Mouse (Mus musculus): ENCODE measurements at regions not wholly inside any gene's neighbourhood (a gene's known extent, or its start where the extent isn't known, plus 50 kb on each side); places are given as distances from the start of the nearest gene placed in this dataset.

DNA sequence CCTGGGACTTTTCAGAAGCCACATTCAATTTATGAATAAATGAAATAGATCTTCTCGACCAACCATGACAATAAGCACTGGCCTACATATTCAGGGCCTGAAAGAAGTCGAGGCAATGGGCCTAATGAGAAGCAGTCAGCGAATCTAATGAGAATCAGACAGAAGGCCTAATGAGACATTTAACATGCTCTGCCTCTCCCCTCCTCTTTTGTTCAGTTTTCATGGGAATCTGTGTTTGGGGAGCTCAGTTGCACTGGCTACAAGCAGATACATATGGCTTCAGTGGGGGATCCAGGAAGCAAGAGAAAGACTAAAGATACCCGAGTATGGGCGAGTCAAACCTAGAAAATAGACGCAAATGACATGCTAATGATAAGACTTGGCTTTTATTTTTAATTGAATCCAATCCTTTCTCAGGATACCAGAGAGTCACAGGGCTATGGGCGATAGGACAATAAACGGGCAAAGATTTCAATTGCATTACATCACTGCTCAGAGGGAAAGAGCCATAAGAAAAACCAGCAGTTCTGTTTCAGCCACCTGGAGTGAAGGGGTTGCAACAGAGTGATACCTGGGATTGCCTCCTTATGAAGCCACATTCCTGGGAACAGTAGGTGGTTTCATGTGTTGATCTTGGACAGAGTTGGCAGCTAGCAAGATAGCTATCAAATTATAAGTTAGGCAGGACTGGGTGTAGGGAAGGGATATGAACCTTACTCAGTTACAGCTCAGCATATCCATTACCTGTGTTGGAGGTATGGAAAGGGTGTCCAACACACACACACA is 751.3 kb downstream of the Inhba start:
- Histone ChIP-seq H3K4me2 (no peak overlapping the region), H3K9ac (no peak overlapping the region), H3K4me3 (replicated peaks) (no peak overlapping the region), H3K36me3 (no peaks in the 10 kb centered on the region), H3K4me1 (replicated peaks) (no peaks in the 10 kb centered on the region), H3K27ac (no peak overlapping the region), H3K27me3 (no peaks in the 10 kb centered on the region), H3K9me3 (replicated peaks) (no peaks in the 10 kb centered on the region)
- ATAC-seq (ENCODE audit: low read depth) = no peak
- WGBS (ENCODE audit: insufficient replicate concordance) = 64% methylated on average over 8 of the region's 8 CpGs
- DNase-seq = no peak

DNA sequence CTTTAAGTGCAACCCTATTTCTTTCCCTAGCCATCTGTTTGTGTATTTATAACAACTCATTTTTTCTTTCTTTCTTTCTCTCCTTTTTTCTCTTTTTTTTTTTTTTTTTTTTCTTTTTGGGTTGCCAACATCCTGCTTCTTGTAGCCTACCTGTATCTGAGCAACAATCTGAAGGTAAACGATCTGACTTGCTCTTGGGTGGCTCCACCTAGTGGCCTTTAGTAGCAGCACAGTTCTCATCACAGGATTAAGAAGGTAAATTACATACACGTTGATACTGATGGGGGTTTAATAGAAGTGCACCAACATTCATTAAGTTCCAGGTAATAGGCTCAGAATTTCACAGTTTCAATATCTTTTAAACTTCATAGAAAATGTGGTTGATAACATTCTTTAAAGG is 752.1 kb downstream of the Inhba start:
- Histone ChIP-seq H3K4me2 (no peak overlapping the region), H3K4me1 (replicated peaks) (no peaks in the 10 kb centered on the region), H3K27ac (no peak overlapping the region), H3K9me3 (replicated peaks) (no peaks in the 10 kb centered on the region), H3K9ac (no peak overlapping the region), H3K36me3 (no peaks in the 10 kb centered on the region), H3K4me3 (replicated peaks) (no peak overlapping the region), H3K27me3 (no peaks in the 10 kb centered on the region)
- ATAC-seq (ENCODE audit: low read depth) (no peak), DNase-seq (no peak)
- WGBS (ENCODE audit: insufficient replicate concordance) = 4% methylated on average over 2 of the region's 2 CpGs

DNA sequence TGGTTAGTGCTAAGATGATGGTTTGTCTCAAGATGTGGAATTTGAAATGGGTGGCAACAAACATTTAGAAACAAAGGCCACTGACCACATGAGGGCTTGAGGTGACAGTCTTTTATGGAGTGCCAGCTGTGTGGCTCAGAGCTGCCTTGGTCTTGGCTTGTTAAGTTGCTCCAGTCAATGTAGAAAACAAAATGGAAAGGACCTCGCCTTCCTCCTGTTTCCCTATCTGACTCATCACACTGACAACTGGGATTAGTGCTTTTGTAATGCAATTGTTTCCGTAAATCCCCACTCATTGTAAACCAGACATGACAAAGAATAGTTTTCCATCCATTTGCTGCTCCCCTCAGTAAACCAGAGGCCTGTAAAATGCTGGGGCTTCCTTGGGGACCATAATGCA is 757.8 kb downstream of the Inhba start:
- Histone ChIP-seq H3K9ac (no peak overlapping the region), H3K27ac (no peak overlapping the region), H3K36me3 (no peaks in the 10 kb centered on the region), H3K27me3 (no peaks in the 10 kb centered on the region), H3K4me2 (no peak overlapping the region), H3K4me3 (replicated peaks) (no peak overlapping the region), H3K4me1 (replicated peaks) (no peaks in the 10 kb centered on the region), H3K9me3 (replicated peaks) (no peaks in the 10 kb centered on the region)
- ATAC-seq (ENCODE audit: low read depth) (no peak), DNase-seq (no peak)
- WGBS (ENCODE audit: insufficient replicate concordance) = 40% methylated on average over 2 of the region's 2 CpGs

DNA sequence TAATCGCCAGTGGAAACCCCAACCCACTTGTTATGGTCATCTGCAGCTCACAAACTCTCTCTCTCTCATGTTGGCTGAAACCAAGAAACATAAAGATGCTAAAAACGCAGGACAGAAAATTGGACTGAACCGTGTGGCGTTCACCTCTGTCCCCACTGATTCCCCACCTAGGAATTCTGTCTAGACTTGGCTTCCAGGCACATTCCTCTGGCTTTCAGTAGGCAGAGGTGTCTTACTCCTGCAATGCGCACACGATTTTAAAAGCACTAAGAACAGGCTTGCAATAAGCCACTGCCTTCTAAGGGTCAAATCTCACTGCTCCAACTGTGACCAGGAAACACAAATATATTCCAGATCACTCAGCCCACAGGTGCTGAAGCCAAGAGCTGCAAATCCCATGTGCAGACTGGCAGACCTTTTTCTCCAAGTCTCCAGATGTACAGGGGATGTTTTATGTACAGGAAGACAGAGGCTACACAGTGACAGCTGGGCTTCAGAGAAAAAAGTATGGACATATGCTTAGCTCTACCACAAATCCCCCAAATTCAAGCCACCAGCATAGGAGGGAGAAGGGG is 758.3 kb downstream of the Inhba start:
- no peak overlapping the region for H3K4me2 ChIP-seq
- H3K9ac ChIP-seq = no peak overlapping the region
- 55% methylated on average over 6 of the region's 6 CpGs for WGBS (ENCODE audit: insufficient replicate concordance)
- no peaks in the 10 kb centered on the region for H3K9me3 ChIP-seq (replicated peaks)
- no peaks in the 10 kb centered on the region for H3K36me3 ChIP-seq
- ATAC-seq (ENCODE audit: low read depth) (no peak), DNase-seq (no peak)
- H3K4me3 ChIP-seq (replicated peaks) = no peak overlapping the region
- H3K4me1 ChIP-seq (replicated peaks) = no peaks in the 10 kb centered on the region
- H3K27me3 ChIP-seq = no peaks in the 10 kb centered on the region
- no peak overlapping the region for H3K27ac ChIP-seq

DNA sequence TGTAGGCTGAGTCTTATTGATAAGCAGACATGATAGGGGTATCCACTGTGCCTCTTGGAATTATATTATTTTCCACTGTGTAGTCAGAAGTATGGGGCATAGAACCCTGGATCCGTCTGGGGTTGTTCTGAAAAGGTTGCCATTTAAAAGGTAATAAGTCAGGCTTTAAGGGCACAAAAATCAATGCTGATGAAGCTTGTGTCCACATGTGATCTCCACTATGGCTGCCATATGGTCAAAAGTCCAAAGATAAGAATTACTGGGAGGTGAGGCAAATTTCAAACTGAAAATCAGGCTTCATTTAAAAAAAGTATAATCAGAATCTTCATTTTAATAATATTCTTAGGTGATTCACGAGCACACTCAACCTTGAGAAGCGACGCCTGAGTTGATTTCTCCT is 760.2 kb downstream of the Inhba start:
- Histone ChIP-seq H3K9ac (no peak overlapping the region), H3K36me3 (no peaks in the 10 kb centered on the region), H3K27me3 (no peaks in the 10 kb centered on the region), H3K4me3 (replicated peaks) (no peak overlapping the region), H3K27ac (no peak overlapping the region), H3K4me2 (no peak overlapping the region), H3K4me1 (replicated peaks) (no peaks in the 10 kb centered on the region), H3K9me3 (replicated peaks) (no peaks in the 10 kb centered on the region)
- no peak for DNase-seq
- 53% methylated on average over 4 of the region's 4 CpGs for WGBS (ENCODE audit: insufficient replicate concordance)
- ATAC-seq (ENCODE audit: low read depth) = no peak

DNA sequence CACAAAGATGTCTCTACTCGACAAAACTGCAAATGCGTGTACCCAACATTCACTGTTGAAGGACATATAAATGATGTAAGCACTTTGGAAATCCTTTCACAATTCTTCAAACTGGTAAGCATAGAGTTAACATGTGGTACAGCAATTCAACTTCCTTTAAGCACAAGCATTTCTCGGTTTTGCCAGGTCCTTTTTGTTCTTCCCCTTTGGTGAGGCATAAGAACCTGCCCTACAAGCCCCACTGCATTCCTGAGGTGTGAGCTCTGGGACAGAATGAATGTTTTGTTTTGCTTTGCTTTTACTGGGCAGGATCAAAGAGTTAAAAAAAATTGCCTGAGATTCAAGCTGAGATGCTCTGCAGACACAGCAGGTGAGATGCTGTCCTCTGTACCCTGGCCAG is 793.9 kb downstream of the Inhba start:
- no peak overlapping the region for H3K4me3 ChIP-seq (replicated peaks)
- H3K4me2 ChIP-seq = no peak overlapping the region
- WGBS (ENCODE audit: insufficient replicate concordance) = 39% methylated on average over 3 of the region's 3 CpGs
- H3K4me1 ChIP-seq (replicated peaks) = no peaks in the 10 kb centered on the region
- no peak for ATAC-seq (ENCODE audit: low read depth)
- DNase-seq = no peak
- no peaks in the 10 kb centered on the region for H3K9me3 ChIP-seq (replicated peaks)
- no peaks in the 10 kb centered on the region for H3K36me3 ChIP-seq
- H3K9ac ChIP-seq = no peak overlapping the region
- no peak overlapping the region for H3K27ac ChIP-seq
- H3K27me3 ChIP-seq = no peaks in the 10 kb centered on the region

Data from liver, embryonic 13.5 days (tissue).